Mouse (Mus musculus) lung, embryonic 16.5 days (tissue): ENCODE results near the gene Cmklr1. TPM values are rescaled to one million over a fixed set of nuclear protein-coding genes. Genes with fewer than 3 reads are reported as not detected.

Experiments
- ATAC-seq: fragments of 200-750 bp; cut with Nextera tagmentation; 2 replicates; pipeline ENCODE4 v1.8.0; 2017; ENCODE audit warnings: low read depth, mild to moderate bottlenecking, moderate library complexity
- H3K27ac ChIP-seq: fragments of 300-500 bp; sonication (generic); 2 replicates; pipeline ENCODE4 v1.5.1; 2014; ENCODE audit warnings: mild to moderate bottlenecking, control low read depth, low read length
- H3K27me3 ChIP-seq: fragments of 300-500 bp; sonication (generic); 2 replicates; pipeline ENCODE4 v1.6.1; 2014; ENCODE audit warnings: low read depth, low read length, mixed read lengths; ENCODE audit not compliant: control insufficient read depth, insufficient read depth
- H3K36me3 ChIP-seq: fragments of 300-500 bp; sonication (generic); 2 replicates; pipeline ENCODE4 v1.6.1; 2014; ENCODE audit warnings: low read length; ENCODE audit not compliant: control insufficient read depth, insufficient read depth
- H3K4me1 ChIP-seq: fragments of 300-500 bp; sonication (generic); replicated peaks from 2 replicates; pipeline ENCODE4 v1.6.1; 2014; ENCODE audit warnings: low read length, mixed read lengths; ENCODE audit not compliant: control insufficient read depth, insufficient read depth
- H3K4me2 ChIP-seq: fragments of 300-500 bp; sonication (generic); 2 replicates; pipeline ENCODE4 v1.6.1; 2014; ENCODE audit warnings: low read depth, low read length, control low read depth
- H3K4me3 ChIP-seq: fragments of 300-500 bp; sonication (generic); 2 replicates; pipeline ENCODE4 v1.5.1; 2014; ENCODE audit warnings: mild to moderate bottlenecking, low read length, control low read depth
- H3K9ac ChIP-seq: fragments of 300-500 bp; sonication (generic); 2 replicates; pipeline ENCODE4 v1.6.1; 2014; ENCODE audit warnings: low read length, control low read depth
- H3K9me3 ChIP-seq: fragments of 300-500 bp; sonication (generic); 2 replicates; pipeline ENCODE4 v1.6.1; 2016; ENCODE audit warnings: low read length; ENCODE audit not compliant: control insufficient read depth
- WGBS: fragments of 180-500 bp; shearing (Covaris S2); extraction: QIAGEN DNeasy Blood & Tissue Kit; methylation state at CpG from one replicate; pipeline ENCODE4 v1.1.7; 2014; 5-methylcytosine and 5-hydroxymethylcytosine counted together
- polyA plus RNA-seq: library from polyadenylated mRNA; unstranded; fragments of >200 nt; fragmentation: Nextera tagmentation; extraction: Ambion mirVana; gene quantifications from 2 replicates; pipeline ENCODE4 v1.2.1, GENCODE M21; 2015

Gene Cmklr1
- polyA plus RNA-seq, 1 experiment from 2014 or later = 14.0 TPM

DNA sequence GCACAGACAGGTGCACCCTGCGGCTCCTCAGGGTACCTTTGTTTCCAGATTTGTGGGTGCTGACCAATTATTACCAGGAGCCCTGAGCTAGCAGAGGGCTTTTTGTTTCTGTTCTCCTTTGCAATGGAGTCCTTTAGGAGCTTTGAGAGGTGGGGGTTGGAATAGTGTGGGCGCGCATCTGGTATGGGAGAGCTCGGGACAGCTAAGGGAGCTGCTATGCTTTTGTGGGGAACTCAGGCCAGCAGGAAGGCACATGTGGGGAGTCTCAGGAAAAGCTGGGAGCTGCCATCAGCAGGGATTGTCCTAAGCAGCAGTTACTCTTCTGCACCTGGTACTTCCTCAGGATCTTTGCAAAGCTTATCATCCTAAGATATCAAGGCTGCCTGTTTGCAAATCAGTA is 71.1 kb downstream of the Cmklr1 start:
- Histone ChIP-seq H3K9ac (no peak overlapping the region), H3K27ac (no peak overlapping the region), H3K9me3 (no peaks in the 10 kb centered on the region), H3K36me3 (no peaks in the 10 kb centered on the region), H3K4me1 (no peaks in the 10 kb centered on the region; the same call in 1 of the 2 replicates), H3K27me3 (no peaks in the 10 kb centered on the region), H3K4me3 (no peak overlapping the region), H3K4me2 (no peak overlapping the region)
- ATAC-seq = no peak
- WGBS = 65% methylated on average over 4 of the region's 4 CpGs

DNA sequence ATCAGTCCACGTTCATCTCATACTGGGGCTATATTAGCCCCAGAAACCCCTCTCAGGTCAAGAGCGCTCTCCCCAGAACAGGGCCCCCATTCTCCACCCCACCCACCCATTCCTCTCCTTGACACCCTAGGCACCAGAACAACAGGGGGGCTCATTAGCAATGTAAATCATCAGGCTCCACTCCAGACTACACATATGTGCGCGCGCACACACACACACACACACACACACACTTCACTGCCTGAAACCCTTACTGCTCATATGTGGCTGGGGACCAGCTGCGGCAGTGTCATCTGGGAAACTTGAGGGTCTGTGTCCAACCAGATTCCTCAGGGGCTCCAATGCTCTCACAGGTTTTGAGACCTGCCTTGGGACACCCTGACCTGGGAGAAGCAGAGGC is 71.8 kb downstream of the Cmklr1 start:
- no peaks in the 10 kb centered on the region for H3K9me3 ChIP-seq
- H3K27me3 ChIP-seq = no peaks in the 10 kb centered on the region
- WGBS = 86% methylated on average over 6 of the region's 6 CpGs
- no peak overlapping the region for H3K27ac ChIP-seq
- no peak for ATAC-seq
- no peaks in the 10 kb centered on the region; the same call in 1 of the 2 replicates for H3K4me1 ChIP-seq
- H3K9ac ChIP-seq = no peak overlapping the region
- no peak overlapping the region for H3K4me3 ChIP-seq
- H3K4me2 ChIP-seq = no peak overlapping the region
- H3K36me3 ChIP-seq = no peaks in the 10 kb centered on the region

DNA sequence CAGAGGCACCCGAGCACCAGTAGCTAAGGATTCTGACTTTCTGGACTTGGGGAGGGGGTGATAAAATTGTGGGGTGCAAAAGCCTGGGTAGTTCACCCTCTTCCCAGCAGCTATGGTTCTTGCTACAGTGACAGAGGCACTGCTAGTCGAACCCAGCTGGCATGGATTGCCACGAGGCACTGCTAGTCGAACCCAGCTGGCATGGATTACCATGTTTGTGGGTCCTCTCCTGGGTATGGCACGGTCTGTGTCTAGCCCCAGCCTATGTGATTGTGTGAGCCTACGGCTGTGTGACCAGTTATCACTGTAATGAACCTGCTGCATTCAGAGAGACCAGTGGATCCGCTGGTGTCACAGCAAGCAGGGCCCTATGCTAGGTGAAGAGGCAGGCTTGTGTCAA is 72.7 kb downstream of the Cmklr1 start:
- no peak overlapping the region for H3K27ac ChIP-seq
- no peak overlapping the region for H3K4me3 ChIP-seq
- no peaks in the 10 kb centered on the region; the same call in 1 of the 2 replicates for H3K4me1 ChIP-seq
- no peak overlapping the region for H3K9ac ChIP-seq
- no peak overlapping the region for H3K4me2 ChIP-seq
- H3K36me3 ChIP-seq = no peaks in the 10 kb centered on the region
- 70% methylated on average over 7 of the region's 7 CpGs for WGBS
- no peak for ATAC-seq
- H3K27me3 ChIP-seq = no peaks in the 10 kb centered on the region
- no peaks in the 10 kb centered on the region for H3K9me3 ChIP-seq

DNA sequence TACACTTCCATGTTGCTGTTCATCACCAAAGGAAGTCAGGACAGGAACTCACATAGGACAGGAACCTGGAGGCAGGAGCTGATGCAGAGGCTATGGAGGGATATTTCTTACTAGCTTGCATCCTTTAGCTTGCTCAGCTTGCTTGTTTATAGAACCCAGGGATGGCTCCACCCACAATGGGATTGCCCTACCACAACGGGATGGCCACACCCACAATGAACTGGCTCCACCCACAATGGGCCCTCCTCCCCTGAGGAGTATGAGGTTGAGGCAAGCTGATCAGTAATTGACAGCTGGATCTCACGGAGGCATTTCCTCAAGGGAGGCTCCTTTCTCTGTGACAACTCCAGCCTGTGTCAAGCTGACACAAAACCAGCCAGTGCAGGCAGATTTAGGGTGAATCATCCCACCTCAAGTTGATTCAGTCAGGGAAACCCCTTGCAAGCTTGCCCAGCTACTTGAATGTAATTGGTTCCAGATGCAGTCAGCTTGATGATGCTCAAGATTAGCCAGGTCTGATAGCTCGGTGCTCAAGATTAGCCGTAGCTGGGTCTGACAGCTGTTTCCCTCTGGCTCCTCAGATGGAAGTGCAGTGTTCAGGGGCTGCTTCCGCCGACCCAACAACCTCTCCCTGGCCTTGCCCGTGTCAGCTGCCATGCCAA is 80.0 kb downstream of the Cmklr1 start:
- H3K4me2 ChIP-seq = no peak overlapping the region
- H3K4me3 ChIP-seq = no peak overlapping the region
- 46% methylated on average over 7 of the region's 7 CpGs for WGBS
- no peaks in the 10 kb centered on the region for H3K27me3 ChIP-seq
- H3K4me1 ChIP-seq = no peaks in the 10 kb centered on the region
- ATAC-seq = 0 out of 2 replicates have a peak, but pooled peaks have one; percentile 17
- H3K36me3 ChIP-seq = no peaks in the 10 kb centered on the region
- 0 out of 2 replicates have a peak, but pooled peaks cover 3% of the 10 kb centered on the region for H3K9me3 ChIP-seq
- H3K27ac ChIP-seq = no peak overlapping the region
- no peak overlapping the region for H3K9ac ChIP-seq

DNA sequence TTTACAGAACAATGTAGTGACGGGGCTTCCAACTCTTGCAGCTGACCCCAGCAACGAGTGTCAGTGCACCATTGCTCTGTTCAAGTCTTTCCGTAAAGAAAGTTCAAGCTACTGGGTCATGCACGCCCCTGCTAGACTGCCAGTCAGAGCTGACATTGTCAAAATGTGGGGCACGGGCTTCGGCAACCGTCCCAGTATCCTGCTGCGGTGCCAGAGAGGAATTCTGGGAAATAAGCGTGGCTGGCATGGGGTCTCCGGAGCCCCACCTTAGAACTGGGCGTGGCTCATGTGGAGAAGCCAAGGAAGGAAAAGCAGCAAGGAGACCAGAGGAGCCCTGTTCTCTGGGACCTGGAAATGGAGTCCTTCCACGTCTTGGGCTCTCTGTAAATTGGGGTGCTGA is 84.4 kb downstream of the Cmklr1 start:
- H3K4me1 ChIP-seq = no peaks in the 10 kb centered on the region
- ATAC-seq = no peak
- no peaks in the 10 kb centered on the region for H3K27me3 ChIP-seq
- no peaks in the 10 kb centered on the region for H3K36me3 ChIP-seq
- 62% methylated on average over 12 of the region's 12 CpGs for WGBS
- H3K27ac ChIP-seq = no peak overlapping the region
- H3K4me3 ChIP-seq = no peak overlapping the region
- H3K4me2 ChIP-seq = no peak overlapping the region
- H3K9me3 ChIP-seq = 0 out of 2 replicates have a peak, but pooled peaks cover 3% of the 10 kb centered on the region
- no peak overlapping the region for H3K9ac ChIP-seq

DNA sequence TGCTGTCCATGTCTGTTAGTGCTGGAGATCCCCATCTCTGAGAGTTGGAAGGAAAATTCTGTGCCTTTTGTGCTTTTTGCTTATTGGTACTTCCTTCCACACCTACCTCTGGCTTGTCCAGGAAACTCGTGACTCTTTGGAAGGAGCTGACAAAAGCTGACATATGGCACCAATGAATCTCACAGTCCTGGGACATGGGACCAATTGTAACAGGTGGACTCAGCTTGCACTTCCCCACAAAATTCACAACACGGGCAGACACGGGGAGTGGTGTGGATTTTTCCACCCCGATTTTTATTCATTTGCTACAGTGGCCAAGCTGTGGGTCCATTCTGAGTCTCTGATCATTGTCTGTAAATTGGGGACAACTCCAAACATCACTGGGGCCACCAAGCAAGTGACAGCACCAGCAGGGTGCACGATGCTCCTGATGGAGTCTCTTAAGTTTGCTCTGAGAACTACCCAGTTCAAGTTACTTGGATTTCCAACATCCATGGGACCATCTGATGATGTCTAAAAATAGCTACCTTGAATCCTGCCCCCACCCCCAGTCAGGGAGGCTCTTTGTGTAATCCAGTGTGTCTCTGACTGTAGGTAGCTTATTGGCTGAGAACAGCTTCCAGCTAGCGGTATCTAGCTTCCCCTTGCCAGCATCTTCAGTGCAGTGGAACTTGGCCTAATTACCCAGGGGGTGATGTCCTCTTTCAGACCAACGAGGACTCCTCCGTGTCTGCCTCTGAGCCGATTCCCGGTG is 84.9 kb downstream of the Cmklr1 start:
- WGBS = 69% methylated on average over 10 of the region's 10 CpGs
- no peak overlapping the region for H3K27ac ChIP-seq
- no peak overlapping the region for H3K4me3 ChIP-seq
- H3K9me3 ChIP-seq = 0 out of 2 replicates have a peak, but pooled peaks cover 3% of the 10 kb centered on the region
- no peak overlapping the region for H3K9ac ChIP-seq
- no peaks in the 10 kb centered on the region for H3K36me3 ChIP-seq
- no peak for ATAC-seq
- H3K27me3 ChIP-seq = no peaks in the 10 kb centered on the region
- H3K4me1 ChIP-seq = no peaks in the 10 kb centered on the region
- no peak overlapping the region for H3K4me2 ChIP-seq

DNA sequence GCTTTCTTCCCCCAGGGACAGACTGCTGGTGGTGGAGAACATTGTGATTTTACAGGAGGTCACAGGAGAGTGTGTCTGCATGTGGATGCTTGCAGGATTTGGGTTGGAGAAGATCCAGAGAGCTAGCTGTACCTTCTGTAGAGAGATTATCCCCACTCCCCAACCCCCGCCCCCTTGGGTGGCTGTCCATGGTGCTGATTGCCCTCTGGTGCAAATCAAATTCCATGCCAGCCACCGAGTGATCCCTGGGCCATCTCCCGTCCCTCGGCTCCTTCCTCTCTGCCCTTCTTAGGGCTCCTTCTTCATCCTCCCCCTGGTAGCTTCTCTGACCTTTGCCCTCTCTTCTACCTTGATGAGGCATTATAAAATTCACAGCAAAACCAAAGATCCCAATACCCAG is 85.8 kb downstream of the Cmklr1 start:
- Histone ChIP-seq H3K27me3 (no peaks in the 10 kb centered on the region), H3K36me3 (no peaks in the 10 kb centered on the region), H3K4me3 (no peak overlapping the region), H3K27ac (no peak overlapping the region), H3K4me2 (no peak overlapping the region), H3K4me1 (no peaks in the 10 kb centered on the region), H3K9ac (no peak overlapping the region), H3K9me3 (no peaks in the 10 kb centered on the region)
- WGBS = 18% methylated on average over 4 of the region's 4 CpGs
- no peak for ATAC-seq

Other genes starting within 250 kb of the Cmklr1 start
- 4.5 and 4.8 TPM in 2 replicates for gene Wscd2, start 160.1 kb downstream of the Cmklr1 start, polyA plus RNA-seq
- not detected in 2 replicates for gene 1700069L16Rik, start 74.3 kb upstream of the Cmklr1 start, polyA plus RNA-seq
- gene Ficd, start 85.4 kb upstream of the Cmklr1 start, polyA plus RNA-seq = 6.4 and 6.9 TPM in 2 replicates
- 40.6 and 42.5 TPM in 2 replicates for gene Sart3, start 122.1 kb upstream of the Cmklr1 start, polyA plus RNA-seq
- 104 and 114 TPM in 2 replicates for gene Iscu, start 122.3 kb upstream of the Cmklr1 start, polyA plus RNA-seq
- gene Tmem119, start 150.1 kb upstream of the Cmklr1 start, polyA plus RNA-seq = 49.9 and 51.1 TPM in 2 replicates
- 7.4 and 9.5 TPM in 2 replicates for gene Selplg, start 182.2 kb upstream of the Cmklr1 start, polyA plus RNA-seq